Mouse (Mus musculus) cortical plate, adult 2 months (tissue): Measurements from ENCODE around the gene Asb8.

Experiments
- CTCF ChIP-seq: fragments of 200-500 bp; IDR thresholded peaks from 2 replicates; pipeline ENCODE4 v1.5.1; 2011; ENCODE audit warnings: mild to moderate bottlenecking, control low read depth, low read length; ENCODE audit not compliant: insufficient read depth; ENCODE audit errors: extremely low read depth
- POLR2A ChIP-seq: fragments of 200-500 bp; IDR thresholded peaks from 2 replicates; pipeline ENCODE4 v1.6.1; 2011; ENCODE audit warnings: mild to moderate bottlenecking, low read length, control low read depth; ENCODE audit not compliant: insufficient read depth; ENCODE audit errors: extremely low read depth

DNA sequence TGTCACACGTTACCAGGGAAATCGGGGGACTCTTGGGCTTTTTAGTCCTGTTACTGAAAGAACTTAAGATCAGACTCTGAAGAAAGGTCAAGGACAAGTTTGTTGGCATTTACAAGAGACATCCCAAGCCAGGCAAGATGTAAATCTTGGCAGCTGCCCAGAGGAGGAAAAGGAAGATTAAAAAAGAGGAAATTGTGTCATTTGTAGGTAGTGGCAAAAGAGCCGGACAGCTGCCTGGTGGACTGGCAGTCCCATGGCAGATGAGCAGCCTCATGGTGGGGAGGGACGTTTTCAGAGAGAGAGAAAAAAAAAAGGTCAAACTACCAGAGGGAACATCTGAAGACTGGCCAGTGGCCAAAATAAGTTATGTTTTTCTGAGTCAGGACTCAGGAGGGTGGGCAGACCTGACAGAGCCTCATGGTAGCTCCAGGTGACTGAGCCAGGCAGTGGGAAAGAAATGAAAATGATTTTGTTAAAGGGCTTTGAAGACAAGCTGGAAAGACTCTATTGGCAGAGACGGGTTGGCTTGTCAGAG is 48.0 kb upstream of the Asb8 start:
- TF ChIP-seq POLR2A (no peak), CTCF (no peak)
